Mouse (Mus musculus) lung, postnatal 25 days (tissue): Measurements from ENCODE around the gene Gck.
"Not testable (repeated sequence)": the region's sequence is repeated elsewhere in the genome, so short reads cannot be mapped to it uniquely, and the experiment has no call there.

Experiments
- DNase-seq: peaks from one replicate; pipeline ENCODE4 v3.0.0; 2022; ENCODE audit warnings: low spot score

Gck gene

DNA sequence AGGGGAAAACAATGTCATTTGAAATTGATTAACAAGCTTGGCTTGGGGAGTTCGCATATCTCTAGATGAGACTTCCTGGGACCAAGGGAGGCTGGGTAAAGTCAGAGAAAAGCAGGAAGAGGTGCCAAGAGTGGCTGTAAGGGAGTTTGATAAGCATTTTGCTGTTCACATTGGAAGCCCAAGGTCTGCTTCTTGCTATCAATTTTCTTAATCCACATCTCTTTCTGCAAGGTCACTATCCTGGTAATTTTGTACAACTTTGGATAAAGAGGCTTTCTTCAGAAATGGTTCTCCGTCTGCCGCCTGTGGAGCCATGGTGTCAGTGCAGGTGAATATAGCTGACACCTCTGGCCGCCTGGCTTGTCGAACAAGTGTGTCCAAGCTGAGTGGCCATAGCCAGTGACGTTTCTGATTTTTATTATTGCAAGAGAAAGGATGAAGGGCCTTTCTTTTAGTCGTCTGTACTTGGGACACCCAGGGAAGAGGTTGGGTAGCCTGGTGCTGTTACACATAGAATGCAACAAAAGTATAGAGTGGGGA, 5.2 kb upstream of the Gck start:
- peak; percentile 58 for DNase-seq

DNA sequence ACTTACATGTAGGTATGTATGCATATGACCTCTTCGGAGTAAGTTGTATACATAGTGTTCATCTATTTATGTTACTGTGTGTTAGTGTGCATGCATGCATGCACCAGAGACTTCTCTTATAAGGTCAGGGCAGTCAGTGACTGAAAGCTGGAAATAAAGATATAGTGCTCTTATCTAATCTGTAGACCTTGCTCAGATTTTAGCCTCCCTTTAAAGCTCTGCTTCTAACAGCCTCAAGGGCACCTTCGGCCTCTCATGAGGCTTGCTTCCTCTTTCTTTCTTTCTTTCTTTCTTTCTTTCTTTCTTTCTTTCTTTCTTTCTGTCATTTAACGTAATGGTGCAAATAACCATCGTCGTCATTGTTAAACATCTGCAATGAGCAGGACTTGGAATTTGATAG, 4.6 kb upstream of the Gck start:
- DNase-seq: no peak

DNA sequence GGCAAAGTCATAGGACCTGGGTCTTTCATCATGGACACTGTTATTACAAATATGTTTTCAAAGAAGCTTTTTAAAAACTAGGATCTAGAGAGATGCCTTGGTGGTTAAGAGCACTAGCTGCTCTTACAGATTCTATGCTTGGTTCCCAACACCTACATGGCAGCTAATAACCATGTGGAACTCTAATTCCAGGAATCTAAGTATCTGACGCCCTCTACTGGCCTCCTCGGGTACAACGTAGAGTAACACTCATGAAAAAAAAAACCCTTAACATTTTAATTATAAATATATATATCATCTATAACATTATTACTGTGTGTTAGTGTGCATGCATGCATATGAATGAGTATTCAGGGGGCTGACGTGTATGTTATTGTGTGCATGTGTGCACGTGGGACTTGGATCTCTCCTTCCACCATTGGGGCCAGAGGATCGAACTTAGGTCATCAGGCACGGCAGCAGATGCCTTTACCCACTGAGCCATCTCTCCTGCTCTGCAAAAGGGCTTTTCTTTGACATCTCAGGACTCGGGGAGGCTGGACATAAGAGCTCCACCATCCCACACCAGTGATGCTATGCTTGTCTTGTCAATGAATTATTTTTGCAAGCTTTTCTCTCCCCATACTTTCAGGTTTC, 3.4 kb upstream of the Gck start:
- DNase-seq: no peak

DNA sequence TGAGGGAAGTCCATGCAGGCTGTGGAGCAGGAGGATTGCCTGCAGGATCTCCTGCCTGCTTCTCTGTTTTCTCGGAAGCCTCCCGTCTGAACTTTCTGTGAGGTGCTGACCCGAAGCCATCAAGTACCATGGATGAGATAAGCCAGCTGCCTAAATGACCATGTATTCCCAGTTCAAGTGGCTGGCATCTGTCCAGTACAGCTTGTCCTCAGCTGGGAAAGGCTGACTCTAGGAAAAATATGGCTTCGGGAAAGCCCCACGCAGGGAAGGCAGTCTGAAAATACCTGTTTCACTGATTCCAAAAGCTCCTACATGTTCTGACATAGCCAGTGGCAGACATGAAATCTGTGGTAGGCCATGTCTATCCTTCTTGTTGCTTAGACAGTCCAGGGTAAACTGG, 2.6 kb upstream of the Gck start:
- peak; percentile 65 for DNase-seq

DNA sequence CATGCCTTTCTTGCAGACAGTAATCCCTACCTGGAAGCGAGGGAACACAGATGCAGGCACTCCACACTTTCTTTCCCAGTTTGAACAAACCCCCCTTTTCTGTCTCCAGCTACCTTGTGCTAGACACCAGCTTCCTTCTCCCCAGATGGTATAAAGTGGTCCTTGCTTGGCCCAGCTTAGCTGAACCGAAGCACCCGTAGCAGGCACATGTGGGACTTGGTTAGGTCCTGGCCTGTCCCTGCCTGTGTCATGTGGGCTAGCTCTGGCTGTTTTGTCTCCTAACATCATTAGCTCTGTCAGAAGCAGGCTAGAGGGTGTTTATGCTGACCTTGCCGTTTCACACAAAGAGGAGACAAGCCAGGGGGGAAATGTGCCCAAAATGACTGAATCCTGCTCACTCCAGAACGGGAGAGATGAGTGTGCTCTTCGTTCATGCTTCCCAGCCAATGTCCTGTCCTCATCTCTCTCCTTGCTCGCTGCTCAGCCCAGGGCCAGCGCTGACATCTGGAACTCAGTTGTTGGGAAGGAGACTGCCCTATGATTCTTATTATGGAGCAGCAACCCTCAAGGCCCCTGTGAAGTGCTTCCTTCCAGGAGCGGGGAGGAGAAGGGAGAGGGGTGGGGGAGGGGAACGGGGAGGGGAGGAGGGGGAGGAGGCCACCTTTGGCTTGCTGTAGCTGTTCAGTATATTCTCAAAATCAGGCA, 1.2 kb downstream of the Gck start:
- no peak for DNase-seq

DNA sequence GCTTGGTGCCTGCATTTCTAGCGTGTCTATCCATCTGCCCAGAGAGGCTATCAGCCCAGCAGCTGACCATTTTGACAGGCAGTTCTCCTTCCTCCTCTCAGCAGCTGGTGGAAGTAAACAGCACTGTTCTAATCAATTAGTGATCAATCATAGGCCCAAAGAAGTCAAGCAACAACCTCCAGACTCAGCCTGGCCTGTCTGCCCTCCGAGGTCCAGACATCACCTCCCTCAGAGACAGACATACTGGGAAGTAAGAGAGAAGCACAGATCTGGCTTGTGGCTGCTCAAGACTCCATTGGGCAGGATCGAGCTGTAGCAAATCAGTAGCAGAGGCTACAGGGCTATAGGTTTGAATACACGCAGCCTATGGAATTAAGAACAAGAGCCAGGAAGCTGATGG, 2.1 kb downstream of the Gck start:
- DNase-seq: no peak

DNA sequence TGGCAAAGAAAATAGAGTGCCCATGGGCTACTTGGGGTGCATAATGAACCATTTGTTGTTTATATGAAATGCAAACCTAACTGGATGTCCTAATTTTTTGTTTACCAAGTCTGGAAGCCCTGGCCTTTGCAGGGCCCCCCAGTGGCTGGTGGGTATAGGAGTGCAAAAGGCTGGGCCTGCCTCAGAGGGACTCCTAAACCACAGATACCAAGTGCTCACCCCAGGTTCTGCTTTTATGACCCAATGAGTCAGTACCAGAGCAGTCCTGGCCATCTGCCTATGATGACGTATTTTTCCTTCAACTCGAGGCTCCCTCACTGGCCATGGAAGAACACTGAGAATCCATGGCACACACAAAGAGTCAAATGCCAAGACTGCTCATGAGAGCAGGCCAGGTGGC, 4.8 kb downstream of the Gck start:
- no peak for DNase-seq

DNA sequence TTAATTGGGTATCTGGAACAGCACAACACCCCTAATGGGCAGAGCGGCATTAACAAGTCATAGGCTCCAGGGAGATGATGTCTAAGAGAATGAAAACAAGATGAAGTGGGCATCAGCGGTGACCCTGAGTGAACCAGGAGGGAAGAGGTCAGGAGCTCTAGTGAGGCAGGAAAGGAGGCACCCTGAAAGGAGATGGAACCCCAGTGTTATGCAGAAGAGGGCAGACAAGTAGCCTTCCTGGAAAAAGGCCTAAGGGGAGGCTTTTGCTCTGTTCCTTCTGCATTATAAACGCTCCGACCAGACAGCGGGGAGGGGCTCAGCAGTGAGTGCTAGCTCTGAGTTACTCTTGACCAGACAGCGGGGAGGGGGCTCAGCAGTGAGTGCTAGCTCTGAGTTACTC, 6.9 kb downstream of the Gck start:
- no peak for DNase-seq

DNA sequence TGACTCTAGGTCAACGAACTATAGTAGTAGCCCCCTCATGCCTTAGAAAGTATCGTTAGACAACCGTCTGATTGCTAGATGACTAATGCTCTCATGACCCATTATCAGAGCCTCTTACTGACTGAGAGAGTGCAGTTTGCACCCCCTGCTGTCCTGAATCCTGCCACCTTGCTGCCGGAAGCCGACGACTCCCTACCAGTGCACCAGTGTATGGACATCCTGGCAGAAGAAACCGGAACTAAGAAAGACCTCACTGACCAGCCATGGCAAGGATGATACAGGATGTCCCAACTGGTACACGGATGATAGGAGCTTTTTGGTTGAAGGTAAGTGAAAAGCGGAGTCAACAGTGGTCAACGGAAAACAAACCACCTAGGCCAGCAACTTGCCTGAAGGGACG, 15.3 kb downstream of the Gck start:
- DNase-seq: not testable (repeated sequence)

DNA sequence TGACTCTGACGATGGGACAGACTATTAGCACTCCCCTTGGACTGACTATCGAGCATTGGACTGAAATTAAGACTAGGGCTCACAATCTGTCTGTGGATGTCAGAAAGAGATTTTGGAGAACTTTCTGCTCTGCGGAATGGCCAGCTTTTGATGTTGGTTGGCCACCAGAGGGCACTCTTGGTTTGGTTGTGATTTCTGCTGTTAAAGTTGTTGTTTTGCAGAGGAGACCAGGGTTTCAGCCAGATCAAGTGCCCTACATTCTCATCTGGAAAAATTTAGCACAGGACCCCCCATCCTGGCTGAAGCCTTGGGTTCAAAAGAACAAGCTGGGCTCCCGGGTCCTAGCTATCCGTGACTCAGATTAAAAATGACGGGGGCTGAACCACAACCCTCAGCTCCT, 17.9 kb downstream of the Gck start:
- DNase-seq: not testable (repeated sequence)

DNA sequence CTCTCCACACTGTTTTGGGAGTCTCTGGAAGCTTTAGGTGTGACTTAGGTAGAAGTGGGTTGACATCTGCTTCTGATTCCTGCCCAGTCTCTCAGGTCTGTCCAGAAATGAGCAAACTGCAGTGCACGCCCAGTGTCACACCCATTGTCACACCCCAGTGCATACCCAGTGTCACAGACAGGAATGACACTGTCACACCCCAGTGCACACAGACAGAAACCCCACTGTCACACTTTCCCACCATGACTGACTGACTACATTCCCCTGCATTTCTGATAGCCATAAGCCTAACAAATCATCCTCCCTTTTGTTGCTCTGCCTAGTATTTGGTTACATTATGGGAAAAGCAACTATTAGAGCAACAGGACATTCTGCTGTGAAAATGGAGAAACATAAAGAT, 19.3 kb downstream of the Gck start:
- no peak for DNase-seq

DNA sequence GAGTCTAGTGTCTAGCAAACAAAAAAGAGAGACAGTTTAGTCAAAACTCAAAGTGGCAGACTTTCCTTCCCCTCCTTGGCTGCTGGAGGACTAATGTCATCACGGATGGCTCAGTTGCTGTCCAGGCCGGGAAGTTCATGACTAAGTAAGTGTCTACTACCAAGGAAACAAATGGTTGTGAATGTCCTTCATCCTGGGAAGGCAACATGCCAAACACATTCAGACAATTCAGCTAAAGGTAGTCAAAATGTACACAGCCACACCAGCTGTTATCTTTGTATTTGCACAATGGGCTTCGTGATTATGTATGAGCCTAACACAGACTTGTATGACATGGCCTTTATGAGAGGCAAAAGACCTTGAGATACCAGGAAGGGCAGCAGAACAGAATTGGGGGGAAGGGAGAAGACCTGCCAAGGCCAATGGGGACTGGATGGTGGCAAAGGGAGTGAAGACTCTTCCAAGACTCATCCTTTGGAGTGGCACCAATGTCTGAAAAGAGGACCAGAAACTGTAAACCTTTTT, 23.1 kb downstream of the Gck start:
- DNase-seq: no peak

DNA sequence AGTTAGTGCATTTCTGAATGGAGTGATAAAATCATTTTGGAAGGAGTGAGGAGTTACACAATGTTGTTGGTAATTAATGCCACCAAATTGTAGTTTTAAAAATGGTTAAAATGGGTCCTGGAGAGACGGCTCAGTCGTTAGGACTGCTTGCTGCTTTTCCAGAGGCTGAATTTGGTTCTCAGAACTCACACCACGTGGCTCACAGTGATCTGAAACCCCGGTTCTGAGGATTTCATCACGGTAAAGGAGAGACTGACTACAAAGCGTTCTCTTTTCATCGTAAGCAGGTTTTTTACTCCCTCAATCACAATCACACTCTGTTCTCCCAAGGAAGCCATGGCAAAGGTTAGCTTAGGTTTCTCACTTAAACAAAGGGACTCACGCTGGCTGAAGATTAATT, 25.2 kb downstream of the Gck start:
- no peak for DNase-seq

DNA sequence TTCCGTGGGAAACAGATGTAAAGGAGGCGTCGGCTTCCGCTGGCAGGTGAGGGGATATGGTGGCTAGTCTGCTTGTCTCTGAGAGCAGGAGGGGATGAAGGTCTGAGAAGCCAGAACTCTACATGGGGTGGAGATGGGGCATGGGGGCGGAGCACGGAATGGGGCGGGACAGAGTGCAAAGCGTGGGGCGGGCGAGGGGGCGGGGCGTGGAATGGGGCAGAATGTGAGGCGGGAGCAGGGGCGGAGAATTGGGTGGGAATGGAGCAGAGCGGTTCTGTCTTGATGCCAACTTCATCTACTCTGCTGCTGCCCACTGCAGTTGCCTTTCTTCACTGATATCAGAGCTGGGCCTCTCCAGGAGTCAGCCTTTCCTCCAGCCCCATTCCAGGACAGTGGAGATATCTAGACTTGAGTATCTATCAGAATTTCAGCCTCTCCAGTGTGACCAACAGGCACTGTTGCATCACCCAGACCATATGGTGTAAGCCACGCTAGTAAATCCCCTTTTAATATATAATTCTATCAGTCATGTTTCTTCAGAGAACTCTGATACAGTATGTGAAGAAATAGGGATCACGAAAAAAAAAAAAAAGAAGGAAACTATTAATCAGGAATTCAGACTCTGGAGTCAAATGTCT, 29.4 kb downstream of the Gck start:
- no peak for DNase-seq

DNA sequence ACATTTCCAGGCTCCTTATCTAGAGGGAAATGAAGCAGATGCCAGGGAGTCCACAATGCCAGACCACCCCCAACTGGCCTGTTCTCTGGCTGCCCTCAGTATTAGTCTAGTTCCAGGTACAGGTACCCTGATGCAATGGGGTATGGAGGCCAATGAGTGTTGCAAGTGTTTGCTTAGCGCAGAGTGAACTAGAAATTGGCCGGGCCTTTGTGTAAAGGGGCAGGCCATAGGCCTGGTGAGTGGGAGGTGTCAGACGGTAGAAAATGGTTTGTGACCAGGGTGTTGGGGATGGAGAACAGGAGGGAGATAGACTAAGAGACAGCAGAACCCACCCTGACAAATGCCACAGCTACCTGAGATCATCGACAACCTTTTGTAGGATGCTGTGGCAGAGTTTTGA, 30.3 kb downstream of the Gck start:
- DNase-seq: peak; percentile 47

DNA sequence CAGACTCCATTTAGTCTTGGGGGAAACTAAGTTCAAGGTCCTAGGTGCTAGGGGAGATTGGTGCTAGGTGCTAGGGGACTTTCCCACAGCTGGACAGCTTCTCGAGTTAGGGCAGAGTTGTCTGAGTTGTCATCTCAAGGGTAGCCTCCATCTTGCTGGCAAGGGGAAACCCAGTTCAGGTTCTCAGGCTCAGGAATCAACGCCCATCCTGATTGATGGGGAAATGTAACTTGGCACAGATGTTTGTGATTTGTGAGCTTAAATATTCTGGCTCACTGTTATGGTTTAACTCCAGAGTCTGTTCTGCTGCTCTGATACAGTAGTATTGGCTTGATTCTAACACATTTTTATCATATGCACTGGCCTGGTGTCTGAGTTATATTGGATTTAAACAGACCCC, 31.8 kb downstream of the Gck start:
- DNase-seq: no peak

DNA sequence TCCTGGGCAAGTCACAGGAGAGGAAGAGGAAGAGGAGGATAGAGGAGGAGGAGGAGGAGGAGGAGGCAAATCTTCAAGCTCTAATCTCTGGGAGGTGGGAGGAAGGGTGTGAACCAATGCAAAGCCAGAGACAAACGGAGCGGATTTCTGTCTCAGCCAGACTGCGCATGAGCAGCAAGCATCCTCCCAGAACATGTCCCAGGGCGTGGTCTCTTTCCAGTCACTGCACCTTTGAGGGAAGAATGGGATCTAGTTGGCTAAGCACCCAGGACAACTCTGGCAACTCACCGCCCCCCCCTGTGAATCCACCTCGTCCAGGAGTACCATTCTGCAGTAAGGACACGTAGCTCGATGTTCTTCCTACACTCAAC, 33.7 kb downstream of the Gck start:
- DNase-seq: no peak

DNA sequence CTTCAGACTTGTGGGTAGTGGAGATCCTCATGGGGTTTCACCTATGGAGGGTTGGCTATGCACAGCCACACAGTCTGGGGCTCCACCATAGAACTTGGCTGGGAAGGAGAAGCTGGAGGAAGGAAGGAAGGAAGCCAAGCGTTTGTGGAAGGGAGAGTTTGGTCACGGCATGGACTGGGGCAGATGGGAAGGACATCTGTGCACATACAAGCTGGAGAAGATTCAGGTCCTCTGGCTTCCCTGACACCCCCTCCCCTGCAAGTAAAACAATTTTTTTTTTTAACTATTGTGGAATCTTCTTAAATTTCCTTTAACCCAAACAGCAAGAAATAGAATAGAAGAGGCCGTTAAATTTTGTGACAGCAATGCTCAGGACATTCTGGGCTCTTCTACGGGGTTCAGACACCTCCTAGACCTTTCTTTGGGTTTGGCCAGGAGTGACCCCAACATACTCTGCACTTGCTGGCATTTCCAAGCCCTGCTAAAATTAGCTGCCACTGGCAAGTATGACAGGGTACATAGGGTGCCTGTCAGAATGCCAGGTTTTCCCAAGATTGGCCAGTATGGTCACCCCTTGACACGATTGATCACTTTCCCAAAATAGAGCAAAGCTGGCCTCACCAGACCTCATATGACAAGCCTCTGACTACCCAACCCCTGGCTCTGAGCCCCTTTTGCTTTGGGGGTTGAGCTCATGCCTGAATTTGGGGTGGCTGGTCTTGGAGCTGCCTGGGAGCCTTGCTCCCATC, 34.3 kb downstream of the Gck start:
- DNase-seq: no peak

DNA sequence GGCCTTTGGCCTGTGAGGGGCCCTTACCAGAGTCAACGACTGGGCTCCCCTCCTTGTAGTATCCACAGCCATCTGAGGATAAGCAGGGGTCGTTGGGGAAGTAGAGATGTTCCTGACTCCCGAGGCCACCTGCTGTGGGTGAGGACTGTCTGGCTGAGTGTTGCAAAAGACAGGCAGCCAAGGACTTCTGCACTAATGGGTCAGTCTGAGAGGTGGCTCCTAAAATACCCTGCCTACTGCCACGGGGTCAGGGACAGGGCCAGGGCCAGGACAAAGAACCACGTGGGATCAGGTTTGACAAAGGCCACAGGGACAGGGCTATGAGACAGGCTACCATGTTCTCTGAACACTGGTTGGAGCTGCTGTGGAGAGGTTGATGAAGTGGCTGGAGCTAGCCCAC, 34.9 kb downstream of the Gck start:
- no peak for DNase-seq

DNA sequence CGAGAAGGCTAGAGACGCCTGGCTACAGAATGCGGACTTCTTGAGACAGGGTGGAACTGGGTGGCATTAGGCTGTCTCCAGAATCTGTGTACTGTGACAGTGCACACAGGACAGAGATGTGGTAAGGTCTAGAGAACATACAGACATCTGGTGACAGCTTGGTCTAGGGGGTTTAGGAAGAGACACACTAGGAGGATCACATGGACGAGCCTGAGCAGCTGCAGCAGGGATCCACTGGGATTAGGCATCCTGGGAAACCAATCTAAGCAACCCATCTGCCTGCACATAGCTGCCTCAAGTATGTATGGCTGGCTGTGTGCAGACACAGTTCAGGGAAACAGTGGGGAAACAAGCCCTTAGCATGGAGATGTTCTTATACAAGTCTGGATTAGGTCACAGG, 35.9 kb downstream of the Gck start:
- DNase-seq: no peak

DNA sequence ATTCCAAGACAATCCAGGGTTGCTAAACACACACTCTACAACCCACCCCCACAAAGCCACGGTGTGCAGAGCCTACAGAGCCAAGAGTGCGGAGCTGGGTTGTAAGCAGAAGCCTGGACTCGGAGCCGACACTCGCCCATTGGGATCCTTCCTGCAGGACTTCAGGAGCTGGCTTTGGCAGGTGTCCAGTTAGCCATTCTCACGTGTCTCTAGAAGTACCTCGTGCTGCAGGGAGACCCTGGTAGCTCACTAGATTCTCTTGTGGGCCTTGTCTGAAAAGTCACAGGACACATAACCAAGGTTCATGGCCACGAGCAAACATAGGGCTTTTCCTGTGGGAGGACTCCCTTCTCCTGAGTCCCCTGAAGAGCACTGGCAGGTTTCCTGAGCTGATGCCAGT, 36.6 kb downstream of the Gck start:
- no peak for DNase-seq

DNA sequence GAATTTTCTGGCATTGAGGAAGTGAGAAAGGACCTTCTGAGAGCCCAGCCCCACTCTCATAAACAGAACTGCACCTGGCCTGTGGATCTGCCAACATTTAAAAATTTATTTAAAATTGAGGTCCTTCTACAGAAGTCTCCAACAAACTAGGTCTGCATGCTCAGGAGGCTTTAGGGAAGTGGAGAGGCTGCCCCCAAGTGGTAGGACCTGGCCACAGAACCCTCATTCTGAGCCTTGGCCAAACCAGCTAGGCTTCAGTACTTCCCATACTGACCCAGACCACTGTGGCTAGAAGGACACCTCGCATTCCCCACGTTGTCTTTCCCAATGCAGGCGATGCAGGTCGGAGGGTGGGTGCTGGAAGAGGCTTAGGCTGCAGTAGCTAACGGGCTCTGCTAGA, 37.2 kb downstream of the Gck start:
- DNase-seq: peak; percentile 51

DNA sequence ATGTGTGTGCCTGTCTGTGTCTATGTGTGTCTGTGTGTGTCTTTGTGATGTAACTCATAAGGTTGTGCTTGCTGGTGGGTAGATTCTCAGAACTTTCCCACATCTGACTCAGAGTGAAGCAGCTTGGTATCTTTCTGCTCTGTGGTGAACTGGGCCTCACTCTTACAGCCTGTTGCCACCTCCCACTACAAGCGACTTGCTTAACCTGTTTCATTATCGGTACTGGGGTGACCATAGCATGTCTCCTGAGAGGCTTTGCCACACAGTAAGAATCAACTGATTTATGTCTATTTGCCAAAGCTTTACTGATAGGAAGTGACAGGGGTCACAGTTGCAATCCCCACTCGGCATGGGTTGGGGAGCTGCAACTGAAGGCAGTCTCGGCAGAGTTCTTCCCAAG, 41.2 kb downstream of the Gck start:
- no peak for DNase-seq
